Mouse (Mus musculus): ENCODE data around the gene Esr1.
"Not testable (repeated sequence)": the region's sequence is repeated elsewhere in the genome, so short reads cannot be mapped to it uniquely, and the experiment has no call there.

The Esr1 gene

GRCm38 (mm10) chr10:4611386-4612155 lies at the start of gene Esr1:
Gene Esr1, plus strand, starts transcription at chr10:4611593.
- no peak for DNase-seq

DNA sequence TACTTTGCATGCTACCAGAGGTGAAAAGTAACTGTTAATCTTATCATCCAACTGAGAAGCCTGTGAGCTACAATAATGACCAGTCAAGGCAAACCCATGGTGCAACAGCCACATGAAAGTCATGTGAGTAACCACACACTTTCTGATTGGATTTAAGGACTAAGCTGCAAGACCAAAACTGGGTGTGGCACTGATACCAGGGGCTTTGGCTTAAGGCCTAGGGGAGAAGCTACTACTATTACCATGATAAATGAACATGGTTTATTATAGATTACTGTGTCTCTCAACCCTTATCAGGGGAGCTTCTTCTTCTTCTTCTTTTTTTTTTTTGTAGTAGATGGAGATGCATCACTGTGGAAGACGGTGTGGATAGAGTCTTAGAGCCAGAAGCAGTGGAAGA lies 46.2 kb upstream of the Esr1 start:
- no peak for DNase-seq

DNA sequence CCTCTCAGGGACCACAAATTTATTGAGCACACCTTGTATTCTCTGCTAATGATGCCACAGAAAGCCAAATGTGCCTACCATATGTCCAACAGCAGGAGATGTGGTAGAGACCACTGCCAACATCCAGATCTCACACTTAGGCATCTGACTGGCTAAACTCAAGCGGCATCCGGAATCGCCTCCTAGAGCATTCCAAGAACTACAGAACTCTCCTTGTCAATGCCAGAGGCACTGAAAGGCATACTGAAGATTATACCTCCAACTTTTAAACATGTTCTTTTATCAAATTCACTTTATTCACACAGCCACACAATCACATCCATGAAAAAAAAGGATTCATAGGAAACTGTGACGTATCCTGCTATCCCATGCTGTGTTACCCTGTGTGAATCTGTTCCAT lies 40.6 kb upstream of the Esr1 start:
- DNase-seq: no peak

DNA sequence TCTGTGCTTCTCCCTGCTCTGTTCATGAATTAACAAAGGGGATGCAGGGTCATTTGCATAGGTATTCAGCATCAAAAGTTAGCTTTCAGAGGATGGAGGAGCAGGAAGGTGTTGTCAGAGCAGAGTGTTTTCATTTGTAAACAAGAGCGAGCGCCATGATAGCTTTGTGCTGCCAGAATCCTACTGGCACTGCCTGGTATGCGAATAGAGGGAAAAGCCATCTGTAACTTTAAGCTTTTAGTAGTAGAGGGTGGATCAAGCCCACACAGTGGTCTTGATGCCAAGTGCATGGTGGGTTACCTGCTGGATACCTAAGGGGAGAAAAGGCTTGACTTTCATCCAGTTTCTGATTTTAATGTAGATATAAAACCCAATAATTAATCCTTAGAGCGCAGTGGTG lies 40.1 kb upstream of the Esr1 start:
- no peak for DNase-seq

DNA sequence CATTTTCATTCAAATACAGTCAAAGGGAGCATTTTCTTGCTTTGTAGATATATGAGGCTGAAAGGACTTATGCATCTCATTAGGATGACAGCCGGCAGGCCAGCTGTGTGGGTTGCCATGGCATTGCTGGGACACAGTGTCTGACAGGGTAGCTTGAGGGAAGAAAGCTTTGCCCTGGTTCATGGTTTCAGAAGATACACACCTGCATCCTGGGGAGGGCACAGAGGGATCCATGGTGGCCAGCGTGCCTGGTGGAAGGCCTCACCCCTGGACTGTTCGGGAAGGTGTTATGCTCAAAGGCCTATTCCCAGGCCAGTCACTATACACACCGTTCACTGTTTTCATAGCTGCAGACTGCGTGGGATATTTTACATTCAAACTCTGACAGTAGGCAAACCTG lies 29.5 kb upstream of the Esr1 start:
- peak; percentile 16 for DNase-seq

DNA sequence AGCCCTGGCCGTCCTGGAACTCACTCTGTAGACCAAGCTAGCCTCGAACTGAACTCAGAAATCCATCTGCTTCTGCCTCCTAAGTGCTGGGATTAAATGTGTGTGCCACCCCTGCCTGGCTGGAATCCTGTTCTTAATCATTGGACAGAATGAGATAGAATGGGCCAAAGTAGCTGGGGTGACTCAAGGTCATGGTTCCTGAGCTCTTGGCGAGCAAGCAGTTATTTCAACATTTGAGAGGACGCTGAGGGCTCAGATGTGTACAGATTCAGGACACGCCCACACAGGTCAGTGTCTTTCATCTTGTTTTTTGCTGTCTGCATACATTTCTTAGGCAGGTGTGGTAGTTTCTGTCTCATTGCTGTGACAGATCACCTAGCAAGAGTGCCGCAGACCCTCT lies 24.7 kb upstream of the Esr1 start:
- no peak for DNase-seq

DNA sequence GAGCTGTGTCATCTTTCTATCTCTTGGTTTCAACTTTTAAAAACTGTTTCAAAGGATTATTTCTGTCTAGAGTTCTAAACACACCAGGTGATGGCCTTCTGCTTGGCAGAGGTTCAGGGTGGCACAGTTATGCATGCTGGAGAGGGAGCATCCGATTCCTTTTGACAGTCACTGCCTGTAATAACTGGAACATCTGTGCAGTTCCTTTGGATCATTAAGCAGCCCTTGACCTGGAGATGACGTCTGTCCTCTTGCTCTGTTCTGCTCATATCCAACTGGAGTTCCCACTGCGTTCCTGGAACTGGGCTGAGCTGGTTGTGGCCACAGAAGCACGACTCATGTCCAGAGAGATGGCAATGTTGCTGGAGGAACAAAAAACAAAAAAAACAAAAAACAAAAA lies 21.8 kb upstream of the Esr1 start:
- DNase-seq: no peak

- DNase-seq: no peak
These were observed 20.4 kb upstream of the Esr1 start for GRCm38 (mm10) chr10:4590956-4591355.

DNA sequence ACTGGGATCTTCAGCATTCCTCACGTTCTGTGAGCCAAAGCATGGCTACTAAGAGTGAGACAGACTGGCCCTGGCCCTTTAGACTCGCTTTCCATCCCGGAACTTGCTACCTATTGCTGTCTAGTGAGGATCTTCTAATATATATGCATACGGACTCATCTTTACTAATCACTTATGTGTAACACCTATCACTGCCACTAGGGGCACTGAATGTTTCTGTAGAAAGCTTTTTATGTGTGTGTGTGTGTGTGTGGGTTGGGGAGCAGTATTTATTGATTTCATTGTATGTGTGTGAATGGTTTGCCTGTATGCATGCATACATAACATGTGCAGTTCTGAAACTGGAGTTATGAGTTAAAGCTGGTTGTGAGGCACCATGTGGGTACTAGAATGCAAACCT lies 17.6 kb upstream of the Esr1 start:
- DNase-seq: peak; percentile 32

GRCm38 (mm10) chr10:4597211-4597610 lies 14.2 kb upstream of the Esr1 start:
- no peak for DNase-seq

DNA sequence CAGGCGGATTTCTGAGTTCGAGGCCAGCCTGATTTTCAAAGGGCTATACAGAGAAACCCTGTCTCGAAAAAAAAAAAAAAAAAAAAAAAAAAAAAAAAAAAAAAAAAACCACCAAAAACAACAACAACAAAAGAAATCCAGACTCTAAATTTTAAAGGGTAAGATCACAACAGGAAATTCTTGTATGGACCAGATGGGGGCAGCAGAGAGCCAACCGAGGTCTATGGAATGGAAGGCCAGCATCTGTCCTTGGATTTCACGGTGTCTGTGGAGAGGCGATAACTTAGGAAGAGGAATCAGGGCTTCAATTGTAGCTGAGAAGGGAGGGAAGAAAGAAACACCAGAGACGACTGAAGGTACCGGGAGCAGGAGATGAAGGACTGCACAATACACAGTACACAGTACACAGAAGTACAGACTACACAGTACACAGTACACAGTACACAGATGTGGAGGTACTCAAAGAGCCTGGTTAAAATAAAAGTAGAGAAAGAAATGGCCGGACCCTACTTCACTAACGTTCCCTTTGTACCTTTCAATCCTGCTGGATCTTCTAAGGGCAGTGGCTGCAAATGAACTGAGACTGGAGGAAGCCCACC lies 13.1 kb upstream of the Esr1 start:
- DNase-seq: peak; percentile 59

GRCm38 (mm10) chr10:4598916-4599315 lies 12.5 kb upstream of the Esr1 start:
- DNase-seq: no peak

GRCm38 (mm10) chr10:4599591-4599990 lies 11.8 kb upstream of the Esr1 start:
- DNase-seq: no peak

GRCm38 (mm10) chr10:4600796-4601474 lies 10.5 kb upstream of the Esr1 start:
- DNase-seq: no peak

DNA sequence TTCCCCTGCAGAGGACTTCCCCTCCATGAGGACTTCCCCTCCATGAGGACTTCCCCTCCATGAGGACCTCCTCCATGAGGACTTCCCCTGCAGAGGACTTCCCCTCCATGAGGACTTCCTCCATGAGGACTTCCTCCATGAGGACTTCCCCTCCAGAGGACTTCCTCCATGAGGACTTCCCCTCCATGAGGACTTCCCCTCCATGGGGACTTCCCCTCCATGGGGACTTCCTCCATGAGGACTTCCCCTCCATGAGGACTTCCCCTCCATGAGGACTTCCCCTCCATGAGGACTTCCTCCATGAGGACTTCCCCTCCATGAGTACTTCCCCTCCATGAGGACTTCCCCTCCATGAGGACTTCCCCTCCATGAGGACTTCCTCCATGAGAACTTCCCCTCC lies 9.8 kb upstream of the Esr1 start:
- DNase-seq: not testable (repeated sequence)

GRCm38 (mm10) chr10:4602466-4602865 lies 8.9 kb upstream of the Esr1 start:
- DNase-seq: no peak

- DNase-seq: no peak
These were observed 6.7 kb upstream of the Esr1 start for GRCm38 (mm10) chr10:4604527-4605209.

DNA sequence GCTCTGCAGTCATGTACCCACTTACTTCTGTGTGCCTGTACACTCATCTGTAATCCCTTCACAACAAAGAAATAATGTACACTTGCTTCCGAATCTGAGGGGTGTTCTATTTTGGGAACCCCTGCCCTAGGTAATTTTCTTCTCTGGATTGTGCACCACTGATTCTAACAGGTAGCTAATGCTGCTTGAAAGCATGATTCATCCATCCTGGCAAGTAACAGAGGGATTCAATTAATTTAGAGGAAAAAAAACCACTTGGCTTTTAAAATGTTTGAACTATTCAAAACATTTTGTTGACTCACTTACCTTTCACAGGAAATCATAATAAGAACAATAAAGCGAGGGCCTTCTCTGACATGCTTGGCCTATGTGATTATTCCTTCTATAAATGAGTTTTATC lies 1.2 kb upstream of the Esr1 start:
- no peak for DNase-seq

GRCm38 (mm10) chr10:4612313-4613036 lies 1.1 kb downstream of the Esr1 start:
- DNase-seq: no peak

DNA sequence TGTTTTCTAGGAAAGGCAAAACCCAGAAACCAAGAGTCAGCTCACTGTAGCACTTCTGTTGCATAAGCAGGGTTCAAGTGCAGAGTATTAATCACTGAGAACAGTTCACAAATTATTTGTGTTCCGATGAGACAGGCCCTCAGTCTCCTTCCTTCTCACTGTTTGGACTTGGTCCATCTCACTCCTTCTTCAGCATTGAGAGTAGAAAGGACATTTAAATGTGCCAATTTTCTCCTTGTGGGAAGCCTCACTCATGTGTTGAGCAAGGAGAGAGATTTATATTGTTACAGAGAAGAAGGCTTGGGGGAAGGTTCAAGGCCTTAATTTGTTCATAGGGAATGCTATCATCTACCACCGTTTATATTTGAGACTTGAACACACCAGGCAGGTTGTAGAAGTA lies 6.6 kb downstream of the Esr1 start:
- no peak for DNase-seq

- no peak for DNase-seq
These were observed 7.3 kb downstream of the Esr1 start for GRCm38 (mm10) chr10:4618686-4619085.

GRCm38 (mm10) chr10:4619426-4619825 lies 8.0 kb downstream of the Esr1 start:
- DNase-seq: not testable (repeated sequence)

Data from embryo, embryonic 11 days (tissue).